Mouse (Mus musculus): Measurements from ENCODE around the gene Bpifc. TPM values are rescaled to one million over a fixed set of nuclear protein-coding genes. Genes with fewer than 3 reads are reported as not detected.

The Bpifc gene
- polyA plus RNA-seq, 1 experiment from 2014 or later: not detected

DNA sequence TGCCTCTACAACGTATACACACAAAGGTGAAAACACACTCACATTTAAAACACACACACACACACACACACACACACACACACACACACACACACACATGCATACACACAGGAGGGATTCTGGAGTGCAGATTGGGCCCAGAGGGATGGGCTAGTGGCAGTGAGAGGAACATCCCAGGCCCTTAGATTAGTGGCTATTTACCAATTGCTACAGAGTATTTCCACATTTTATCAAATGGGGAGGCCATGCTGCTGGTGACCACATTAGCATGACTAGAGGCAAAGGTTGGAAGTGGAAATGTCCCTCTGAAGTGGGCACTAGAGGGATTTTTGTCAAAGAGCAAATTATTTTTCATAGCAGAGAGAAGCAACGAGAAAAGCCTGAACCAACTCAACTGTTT lies 2.0 kb downstream of the Bpifc start:
- WGBS (ENCODE audit: insufficient replicate concordance): 72% methylated on average over 2 of the region's 2 CpGs
- no peaks in the 10 kb centered on the region for H3K36me3 ChIP-seq (ENCODE audit: control insufficient read depth, insufficient read depth, low read length)
- ATAC-seq (replicated peaks; ENCODE audit: insufficient number of reproducible peaks, low FRiP score, low TSS enrichment): no peak
- H3K4me1 ChIP-seq (ENCODE audit: control insufficient read depth, insufficient read depth, low read length): no peaks in the 10 kb centered on the region
- H3K9ac ChIP-seq (ENCODE audit: low read depth, low read length): no peak overlapping the region
- H3K27me3 ChIP-seq (ENCODE audit: control insufficient read depth, insufficient read depth, low read length): no peaks in the 10 kb centered on the region
- no peak overlapping the region for H3K27ac ChIP-seq (ENCODE audit: low read depth, low read length)
- H3K4me3 ChIP-seq (ENCODE audit: low read depth, low read length): no peak overlapping the region
- H3K9me3 ChIP-seq (replicated peaks; ENCODE audit: control insufficient read depth, low read length): no peaks in the 10 kb centered on the region
- no peak overlapping the region for H3K4me2 ChIP-seq

DNA sequence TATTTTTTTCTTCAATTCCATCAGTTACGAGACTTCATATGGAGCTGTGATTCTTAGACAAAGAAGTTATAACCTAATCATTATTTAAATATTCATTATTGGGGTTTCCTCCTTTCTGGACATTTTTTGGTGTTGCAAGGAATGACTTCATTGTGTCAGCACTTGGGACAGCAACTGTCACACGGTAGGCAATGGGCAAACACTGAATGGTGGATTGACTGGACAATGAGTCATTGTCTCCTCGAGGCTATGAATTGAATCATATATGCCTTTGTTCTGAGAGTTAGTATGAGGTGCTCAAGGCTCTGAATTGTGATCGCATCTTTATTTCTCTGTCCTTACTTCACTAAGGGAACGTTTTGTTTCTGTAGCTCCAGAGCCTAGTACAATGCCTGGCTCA lies 5.2 kb downstream of the Bpifc start:
- Histone ChIP-seq H3K9me3 (replicated peaks; ENCODE audit: control insufficient read depth, low read length) (no peaks in the 10 kb centered on the region), H3K36me3 (ENCODE audit: control insufficient read depth, insufficient read depth, low read length) (no peaks in the 10 kb centered on the region), H3K4me3 (ENCODE audit: low read depth, low read length) (no peak overlapping the region), H3K9ac (ENCODE audit: low read depth, low read length) (no peak overlapping the region), H3K27me3 (ENCODE audit: control insufficient read depth, insufficient read depth, low read length) (no peaks in the 10 kb centered on the region), H3K4me1 (ENCODE audit: control insufficient read depth, insufficient read depth, low read length) (no peaks in the 10 kb centered on the region), H3K27ac (ENCODE audit: low read depth, low read length) (no peak overlapping the region), H3K4me2 (no peak overlapping the region)
- ATAC-seq (replicated peaks; ENCODE audit: insufficient number of reproducible peaks, low FRiP score, low TSS enrichment): no peak
- 73% methylated on average over 5 of the region's 5 CpGs for WGBS (ENCODE audit: insufficient replicate concordance)

GRCm38 (mm10) chr10:86000447-86000846 lies 11.2 kb downstream of the Bpifc start:
- 90% methylated on average over 4 of the region's 4 CpGs for WGBS (ENCODE audit: insufficient replicate concordance)
- Histone ChIP-seq H3K9me3 (replicated peaks; ENCODE audit: control insufficient read depth, low read length) (no peaks in the 10 kb centered on the region), H3K4me1 (ENCODE audit: control insufficient read depth, insufficient read depth, low read length) (no peaks in the 10 kb centered on the region), H3K4me3 (ENCODE audit: low read depth, low read length) (no peak overlapping the region), H3K9ac (ENCODE audit: low read depth, low read length) (no peak overlapping the region), H3K27me3 (ENCODE audit: control insufficient read depth, insufficient read depth, low read length) (no peaks in the 10 kb centered on the region), H3K4me2 (no peak overlapping the region), H3K36me3 (ENCODE audit: control insufficient read depth, insufficient read depth, low read length) (no peaks in the 10 kb centered on the region), H3K27ac (ENCODE audit: low read depth, low read length) (no peak overlapping the region)
- no peak for ATAC-seq (replicated peaks; ENCODE audit: insufficient number of reproducible peaks, low FRiP score, low TSS enrichment)

GRCm38 (mm10) chr10:85994543-85995104 lies 17.1 kb downstream of the Bpifc start:
- Histone ChIP-seq H3K9me3 (replicated peaks; ENCODE audit: control insufficient read depth, low read length) (no peaks in the 10 kb centered on the region), H3K4me2 (no peak overlapping the region), H3K27ac (ENCODE audit: low read depth, low read length) (no peak overlapping the region), H3K27me3 (ENCODE audit: control insufficient read depth, insufficient read depth, low read length) (no peaks in the 10 kb centered on the region), H3K4me1 (ENCODE audit: control insufficient read depth, insufficient read depth, low read length) (no peaks in the 10 kb centered on the region), H3K4me3 (ENCODE audit: low read depth, low read length) (no peak overlapping the region), H3K9ac (ENCODE audit: low read depth, low read length) (no peak overlapping the region), H3K36me3 (ENCODE audit: control insufficient read depth, insufficient read depth, low read length) (no peaks in the 10 kb centered on the region)
- WGBS (ENCODE audit: insufficient replicate concordance): 70% methylated on average over 5 of the region's 5 CpGs
- ATAC-seq (replicated peaks; ENCODE audit: insufficient number of reproducible peaks, low FRiP score, low TSS enrichment): no peak

DNA sequence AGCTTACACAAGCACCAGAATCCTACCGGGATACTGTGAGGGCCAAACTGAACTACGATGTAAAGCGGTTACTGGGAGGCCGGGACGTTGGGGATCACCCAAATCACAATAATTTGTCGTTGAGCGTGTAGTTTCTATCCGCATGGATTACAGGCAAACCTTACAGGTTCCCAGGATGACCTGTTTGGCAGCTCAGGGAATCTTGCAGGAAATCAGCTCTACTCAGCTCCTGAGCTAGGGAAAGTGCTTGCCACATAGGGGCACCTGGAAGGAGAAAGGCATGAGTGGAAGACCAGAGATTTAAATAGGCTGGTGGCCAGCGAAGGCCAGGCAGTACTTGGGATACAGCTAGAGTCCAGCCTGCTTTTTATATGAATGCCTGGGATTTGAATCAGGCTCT lies 17.9 kb downstream of the Bpifc start:
- WGBS (ENCODE audit: insufficient replicate concordance): 82% methylated on average over 9 of the region's 9 CpGs
- ATAC-seq (replicated peaks; ENCODE audit: insufficient number of reproducible peaks, low FRiP score, low TSS enrichment): no peak
- Histone ChIP-seq H3K27ac (ENCODE audit: low read depth, low read length) (no peak overlapping the region), H3K9me3 (replicated peaks; ENCODE audit: control insufficient read depth, low read length) (no peaks in the 10 kb centered on the region), H3K4me2 (no peak overlapping the region), H3K4me3 (ENCODE audit: low read depth, low read length) (no peak overlapping the region), H3K27me3 (ENCODE audit: control insufficient read depth, insufficient read depth, low read length) (no peaks in the 10 kb centered on the region), H3K4me1 (ENCODE audit: control insufficient read depth, insufficient read depth, low read length) (no peaks in the 10 kb centered on the region), H3K36me3 (ENCODE audit: control insufficient read depth, insufficient read depth, low read length) (no peaks in the 10 kb centered on the region), H3K9ac (ENCODE audit: low read depth, low read length) (no peak overlapping the region)

GRCm38 (mm10) chr10:85992412-85992811 lies 19.3 kb downstream of the Bpifc start:
- Histone ChIP-seq H3K27me3 (ENCODE audit: control insufficient read depth, insufficient read depth, low read length) (no peaks in the 10 kb centered on the region), H3K9me3 (replicated peaks; ENCODE audit: control insufficient read depth, low read length) (no peaks in the 10 kb centered on the region), H3K27ac (ENCODE audit: low read depth, low read length) (no peak overlapping the region), H3K36me3 (ENCODE audit: control insufficient read depth, insufficient read depth, low read length) (no peaks in the 10 kb centered on the region), H3K4me1 (ENCODE audit: control insufficient read depth, insufficient read depth, low read length) (no peaks in the 10 kb centered on the region), H3K4me2 (no peak overlapping the region), H3K4me3 (ENCODE audit: low read depth, low read length) (no peak overlapping the region), H3K9ac (ENCODE audit: low read depth, low read length) (no peak overlapping the region)
- 74% methylated on average over 4 of the region's 4 CpGs for WGBS (ENCODE audit: insufficient replicate concordance)
- ATAC-seq (replicated peaks; ENCODE audit: insufficient number of reproducible peaks, low FRiP score, low TSS enrichment): no peak

- Histone ChIP-seq H3K4me2 (no peak overlapping the region), H3K4me3 (ENCODE audit: low read depth, low read length) (no peak overlapping the region), H3K4me1 (ENCODE audit: control insufficient read depth, insufficient read depth, low read length) (no peaks in the 10 kb centered on the region), H3K27me3 (ENCODE audit: control insufficient read depth, insufficient read depth, low read length) (no peaks in the 10 kb centered on the region), H3K9me3 (replicated peaks; ENCODE audit: control insufficient read depth, low read length) (no peaks in the 10 kb centered on the region), H3K36me3 (ENCODE audit: control insufficient read depth, insufficient read depth, low read length) (no peaks in the 10 kb centered on the region), H3K27ac (ENCODE audit: low read depth, low read length) (no peak overlapping the region), H3K9ac (ENCODE audit: low read depth, low read length) (no peak overlapping the region)
- no peak for ATAC-seq (replicated peaks; ENCODE audit: insufficient number of reproducible peaks, low FRiP score, low TSS enrichment)
- 66% methylated on average over 6 of the region's 6 CpGs for whole genome bisulfite sequencing (ENCODE audit: insufficient replicate concordance)
Measured at GRCm38 (mm10) chr10:85989412-85990115, 22.1 kb downstream of the Bpifc start.

DNA sequence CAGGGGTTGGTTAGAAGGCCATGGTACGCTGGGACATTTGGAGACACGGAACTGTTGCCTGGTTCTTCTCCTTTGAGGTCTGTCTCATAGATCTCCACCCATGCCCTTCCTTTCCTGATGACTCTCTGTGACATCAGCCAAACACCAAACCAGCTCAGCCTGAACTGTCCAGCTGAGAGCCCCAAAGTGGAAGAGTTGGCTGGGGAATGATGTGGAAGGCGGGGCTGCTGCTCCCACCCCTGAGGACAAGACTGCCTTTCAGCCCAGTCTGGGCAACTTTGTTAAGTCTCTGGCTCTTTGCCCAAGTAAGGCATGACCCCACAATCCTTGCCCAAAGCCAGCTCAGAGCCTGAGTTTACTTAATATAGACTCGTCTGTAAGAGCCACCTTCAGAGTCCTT lies 38.8 kb downstream of the Bpifc start:
- H3K4me3 ChIP-seq (ENCODE audit: low read depth, low read length): no peak overlapping the region
- no peaks in the 10 kb centered on the region for H3K27me3 ChIP-seq (ENCODE audit: control insufficient read depth, insufficient read depth, low read length)
- 0 out of 2 replicates have a peak, but pooled peaks cover 3% of the 10 kb centered on the region for H3K9me3 ChIP-seq (replicated peaks; ENCODE audit: control insufficient read depth, low read length)
- no peaks in the 10 kb centered on the region for H3K4me1 ChIP-seq (ENCODE audit: control insufficient read depth, insufficient read depth, low read length)
- no peak overlapping the region for H3K9ac ChIP-seq (ENCODE audit: low read depth, low read length)
- 63% methylated on average over 4 of the region's 4 CpGs for WGBS (ENCODE audit: insufficient replicate concordance)
- no peak for ATAC-seq (replicated peaks; ENCODE audit: insufficient number of reproducible peaks, low FRiP score, low TSS enrichment)
- no peak overlapping the region for H3K27ac ChIP-seq (ENCODE audit: low read depth, low read length)
- H3K4me2 ChIP-seq: no peak overlapping the region
- no peaks in the 10 kb centered on the region for H3K36me3 ChIP-seq (ENCODE audit: control insufficient read depth, insufficient read depth, low read length)

GRCm38 (mm10) chr10:85971826-85972225 lies 39.9 kb downstream of the Bpifc start:
- H3K4me1 ChIP-seq (ENCODE audit: control insufficient read depth, insufficient read depth, low read length): no peaks in the 10 kb centered on the region
- no peak for ATAC-seq (replicated peaks; ENCODE audit: insufficient number of reproducible peaks, low FRiP score, low TSS enrichment)
- no peaks in the 10 kb centered on the region for H3K36me3 ChIP-seq (ENCODE audit: control insufficient read depth, insufficient read depth, low read length)
- no peaks in the 10 kb centered on the region for H3K27me3 ChIP-seq (ENCODE audit: control insufficient read depth, insufficient read depth, low read length)
- no peak overlapping the region for H3K4me3 ChIP-seq (ENCODE audit: low read depth, low read length)
- H3K9ac ChIP-seq (ENCODE audit: low read depth, low read length): no peak overlapping the region
- no peak overlapping the region for H3K27ac ChIP-seq (ENCODE audit: low read depth, low read length)
- H3K9me3 ChIP-seq (replicated peaks; ENCODE audit: control insufficient read depth, low read length): 0 out of 2 replicates have a peak, but pooled peaks cover 3% of the 10 kb centered on the region
- WGBS (ENCODE audit: insufficient replicate concordance): 81% methylated on average over 9 of the region's 9 CpGs
- no peak overlapping the region for H3K4me2 ChIP-seq
